Mouse (Mus musculus): ENCODE results near the gene Hs6st2. TPM values are rescaled to one million over a fixed set of nuclear protein-coding genes. Genes with fewer than 3 reads are reported as not detected.

The Hs6st2 gene
- polyA plus RNA-seq, 1 experiment from 2014 or later, result 28.7 TPM

DNA sequence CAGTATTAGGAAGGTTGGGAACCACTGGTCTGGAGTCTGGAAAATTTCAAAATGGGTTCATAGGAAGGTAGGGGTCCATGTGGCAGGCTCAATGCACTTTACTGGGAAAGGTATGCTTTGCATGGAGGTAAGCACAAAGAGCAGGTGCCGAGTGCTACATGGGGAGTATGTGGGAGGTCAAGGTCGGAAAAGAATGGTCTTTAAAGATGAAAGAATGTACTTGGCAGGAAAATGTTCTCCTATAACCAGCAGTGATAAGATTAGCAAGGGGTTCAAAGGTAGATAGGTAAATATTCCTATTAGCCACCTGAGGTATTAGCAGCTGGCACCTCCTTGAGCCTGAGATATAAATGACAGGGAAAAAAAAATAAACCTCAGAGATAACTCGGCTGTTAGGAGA lies 338.1 kb downstream of the Hs6st2 start:
- Histone ChIP-seq H3K36me3 (ENCODE audit: control insufficient read depth, insufficient read depth, low read length) (no peaks in the 10 kb centered on the region), H3K4me1 (ENCODE audit: control insufficient read depth, insufficient read depth, low read length) (no peaks in the 10 kb centered on the region), H3K27ac (replicated peaks; ENCODE audit: low read depth, low read length) (no peak overlapping the region), H3K9ac (ENCODE audit: low read length) (no peak overlapping the region), H3K4me3 (ENCODE audit: low read depth, low read length) (no peak overlapping the region), H3K4me2 (ENCODE audit: low read depth, severe bottlenecking) (no peak overlapping the region), H3K27me3 (ENCODE audit: control insufficient read depth, insufficient read depth, low read length) (no peaks in the 10 kb centered on the region), H3K9me3 (ENCODE audit: control insufficient read depth, low read length) (no peaks in the 10 kb centered on the region)
- 67% methylated on average over 3 of the region's 3 CpGs for WGBS
- no peak for ATAC-seq (ENCODE audit: insufficient number of reproducible peaks, low FRiP score, low TSS enrichment, low read depth)
- no peak for DNase-seq (ENCODE audit: low spot score)

Other genes with a start within 250 kb of the Hs6st2 start
- gene Usp26, start 119.4 kb upstream of the Hs6st2 start, polyA plus RNA-seq (2014; fragmentation: Nextera tagmentation; extraction: Ambion mirVana), result 0.08 TPM in 1 of 2 replicates, not detected in the other